Mouse (Mus musculus) urinary bladder, postnatal 4 days (tissue): ENCODE measurements around the gene Slc35a5.
A peak's percentile ranks its signal among the peaks of the same experiment; 100 is the strongest.

Experiments
- DNase-seq, 2 experiments: peaks; one replicate each; pipeline ENCODE4 v3.0.0; 2021 to 2022; ENCODE audit warnings: low spot score in 2 of 2

The Slc35a5 gene

GRCm38 (mm10) chr16:45117200-45117599, 41.3 kb downstream of the Slc35a5 start:
- DNase-seq: no peak

DNA sequence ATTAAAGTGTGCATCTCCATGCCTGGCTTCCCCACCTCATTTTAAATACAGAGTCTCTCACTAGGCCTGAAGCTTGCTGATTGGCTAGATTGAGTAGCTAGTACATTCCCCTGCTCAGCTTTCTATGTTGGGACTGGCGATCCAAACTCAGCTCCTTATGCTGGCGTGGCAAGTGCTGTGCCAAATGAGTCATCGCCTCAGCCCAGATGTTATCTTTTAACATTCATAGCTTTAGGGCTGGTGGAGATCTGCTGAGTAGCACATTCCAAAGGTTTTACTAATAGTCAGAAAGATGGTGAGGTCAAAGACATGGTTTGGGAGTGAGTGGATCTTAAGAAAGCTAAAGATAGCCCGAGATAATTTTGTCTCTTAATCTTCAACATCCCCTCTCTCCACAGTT, 48.0 kb downstream of the Slc35a5 start:
- DNase-seq: peak; percentile 57 to 65

DNA sequence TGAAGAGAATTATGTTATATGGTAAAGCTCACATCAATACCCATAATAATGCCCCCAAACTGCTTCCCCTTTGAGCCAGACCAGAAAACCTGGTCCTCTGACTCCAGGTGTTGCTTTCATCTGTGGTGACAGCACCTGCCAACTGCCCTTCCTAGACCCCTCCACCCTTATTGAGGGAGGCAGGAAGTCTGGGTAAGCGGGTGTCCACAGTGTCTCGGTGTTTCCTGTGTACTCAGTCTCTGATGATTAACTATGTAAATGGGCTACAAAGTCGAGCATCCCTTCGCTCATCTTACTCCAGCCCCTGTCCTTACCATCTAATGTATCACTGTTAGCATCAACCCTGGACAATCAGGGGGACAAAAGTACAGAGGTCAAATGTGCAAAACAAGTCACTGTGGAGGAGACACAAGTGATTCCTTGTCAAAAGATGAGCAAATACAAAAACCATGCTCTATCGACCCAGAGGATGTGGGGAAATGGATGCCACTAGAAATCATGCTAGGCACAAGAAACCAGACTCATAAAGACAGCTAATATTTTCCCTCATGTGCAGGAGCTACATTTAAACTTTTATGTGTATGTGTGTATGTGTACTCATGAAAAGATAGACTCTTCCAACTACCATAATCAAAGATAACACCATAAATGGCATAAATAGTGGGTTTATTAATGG, 50.2 kb downstream of the Slc35a5 start:
- DNase-seq: no peak

DNA sequence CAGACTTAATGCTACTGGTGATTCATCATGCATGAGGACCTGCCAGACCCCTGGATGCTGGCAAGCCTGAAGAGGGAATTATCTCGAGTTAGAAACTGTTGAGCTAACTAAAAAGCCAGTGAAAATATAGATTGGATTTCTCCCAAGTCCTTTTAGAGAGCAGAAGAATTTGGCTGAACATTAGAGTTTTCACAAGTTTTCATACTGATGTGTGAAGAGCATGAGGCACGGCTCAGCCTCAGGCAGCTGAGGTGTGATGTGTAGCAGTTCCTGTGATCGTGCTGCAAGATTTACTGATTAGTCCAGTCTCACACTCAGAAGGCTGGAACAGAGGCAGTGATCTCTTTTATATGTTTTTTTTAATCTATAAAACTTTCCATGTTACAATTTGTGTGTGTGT, 53.5 kb downstream of the Slc35a5 start:
- no peak for DNase-seq

DNA sequence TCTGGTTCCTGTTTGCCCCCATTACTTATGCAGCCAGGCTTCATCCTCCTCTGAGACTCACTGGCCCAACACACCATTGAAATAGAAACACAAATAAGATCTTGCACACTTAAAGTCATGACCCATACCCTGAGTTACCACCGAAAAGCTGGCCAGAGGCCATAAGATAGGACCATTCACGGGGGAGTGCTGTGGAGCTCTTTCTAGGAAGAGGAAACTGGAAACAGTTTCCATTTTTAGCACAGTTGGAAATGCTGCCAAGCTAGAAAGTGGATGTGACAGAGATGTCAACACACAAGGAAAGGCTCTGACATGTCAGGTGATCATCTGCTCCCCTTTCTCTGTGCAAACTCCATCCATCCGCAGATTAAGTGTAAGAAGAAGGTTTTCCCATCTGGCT, 57.6 kb downstream of the Slc35a5 start:
- no peak for DNase-seq

DNA sequence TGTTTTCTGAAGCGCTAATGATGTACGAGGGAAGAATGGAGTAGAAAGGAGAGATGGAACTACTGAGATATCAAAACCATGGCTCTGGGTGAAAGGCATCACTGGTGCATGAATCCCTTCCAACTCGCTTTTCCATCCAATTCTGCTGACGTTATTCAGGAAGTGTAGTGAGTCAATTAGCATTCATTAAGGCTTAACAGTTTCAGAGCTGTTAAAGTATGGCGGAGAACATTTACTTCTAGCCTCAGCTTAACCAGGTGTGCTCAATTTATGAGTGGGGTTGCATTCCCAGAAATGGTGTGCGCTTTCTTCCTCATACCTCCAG, 59.7 kb downstream of the Slc35a5 start:
- DNase-seq: no peak

DNA sequence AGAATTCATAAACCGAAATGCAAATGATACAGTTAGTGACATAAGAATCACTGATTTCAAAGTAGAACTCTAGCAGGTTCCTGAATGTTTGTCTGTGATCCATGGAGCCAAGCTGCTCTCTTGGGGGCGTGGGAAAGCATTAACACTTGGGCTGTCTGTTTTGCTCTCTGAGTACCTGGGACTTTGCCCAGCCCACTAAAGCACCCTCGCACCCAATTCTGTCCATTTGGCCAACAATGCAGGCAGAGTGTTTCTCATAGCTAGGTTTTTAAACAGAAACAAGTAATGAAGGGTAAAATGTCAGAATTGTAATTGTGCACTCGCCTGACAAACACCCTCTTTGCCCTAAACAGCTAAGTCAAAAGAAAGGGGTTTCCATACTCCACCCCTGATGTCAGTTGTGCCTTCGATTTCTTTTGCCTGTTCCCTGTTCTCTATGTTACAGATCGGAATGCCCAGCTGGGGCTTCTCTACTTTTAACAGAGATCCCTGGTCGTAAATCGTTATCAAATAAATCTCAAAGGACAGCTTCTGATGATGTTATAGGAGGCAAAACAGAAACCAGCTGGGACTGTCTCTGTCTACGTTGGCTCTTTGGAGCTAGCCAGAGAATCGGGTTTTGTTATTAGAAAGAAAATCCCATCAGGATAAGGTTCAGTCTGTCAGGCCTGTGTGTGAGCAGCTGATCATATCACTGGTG, 60.2 kb downstream of the Slc35a5 start:
- no peak for DNase-seq

GRCm38 (mm10) chr16:45097467-45097866, 61.0 kb downstream of the Slc35a5 start:
- no peak for DNase-seq

DNA sequence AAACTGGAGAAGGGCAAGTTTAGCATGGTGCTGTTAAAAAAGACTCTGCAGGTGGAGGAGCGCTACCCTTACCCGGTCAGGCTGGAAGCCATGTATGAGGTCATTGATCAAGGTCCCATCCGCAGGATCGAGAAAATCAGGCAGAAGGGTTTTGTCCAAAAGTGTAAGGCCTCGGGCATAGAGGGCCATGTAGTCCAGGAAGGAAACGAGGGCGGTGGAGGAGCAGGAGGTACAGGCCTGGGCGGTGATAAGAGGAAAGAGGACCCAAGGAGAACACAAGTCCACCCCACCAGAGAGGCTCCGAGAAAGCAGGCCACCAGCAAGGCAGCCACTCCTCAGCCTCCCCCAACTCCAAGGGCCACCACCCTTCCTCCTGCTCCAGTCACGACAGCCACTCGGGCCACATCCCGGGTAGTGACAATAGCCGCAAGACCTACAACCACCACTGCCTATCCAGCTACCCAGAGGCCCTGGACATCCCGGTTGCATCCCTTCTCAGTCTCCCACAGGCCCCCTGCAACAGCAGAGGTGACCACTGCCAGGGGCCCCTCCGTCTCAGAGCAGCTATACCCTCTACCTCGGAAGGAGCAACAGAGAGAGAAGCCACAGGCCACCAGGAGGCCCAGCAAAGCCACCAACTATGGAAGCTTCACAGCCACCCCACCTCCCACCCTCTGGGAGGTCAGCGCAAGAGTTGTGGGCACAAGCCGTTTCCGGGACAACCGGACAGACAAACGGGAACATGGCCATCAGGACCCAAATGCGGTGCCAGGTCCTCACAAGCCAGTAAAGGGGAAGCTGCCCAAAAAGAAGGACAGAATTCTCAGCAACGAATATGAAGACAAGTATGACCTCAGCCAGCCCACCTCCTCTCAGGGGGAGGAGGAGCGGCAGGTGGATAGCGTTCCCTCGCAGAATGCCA, 62.7 kb downstream of the Slc35a5 start:
- DNase-seq: no peak

- no peak for DNase-seq
These were observed 63.5 kb downstream of the Slc35a5 start for GRCm38 (mm10) chr16:45095030-45095429.

GRCm38 (mm10) chr16:45094136-45094756, 64.3 kb downstream of the Slc35a5 start:
- DNase-seq: no peak

- DNase-seq: peak in 1 of 2 experiments; percentile 64
These were observed 65.3 kb downstream of the Slc35a5 start, which contains the start of gene Ccdc80 for GRCm38 (mm10) chr16:45093137-45093731. Gene Ccdc80 (plus strand): TSS chr16:45093402.

- peak; percentile 62 to 79 for DNase-seq
These were observed 68.5 kb downstream of the Slc35a5 start for GRCm38 (mm10) chr16:45090005-45090404.
